Mouse (Mus musculus) spleen, adult 10 weeks (tissue): ENCODE data around the gene E030025P04Rik. TPM values are rescaled to one million over a fixed set of nuclear protein-coding genes. Genes with fewer than 3 reads are reported as not detected.

Source experiments
- polyA plus RNA-seq: library from polyadenylated mRNA; stranded (reverse); fragments of 350-450 nt; fragmentation: Illumina TruSeq; extraction: RNeasy Lipid Tissue Mini Kit (QIAGEN cat#74804); gene quantifications from one replicate; pipeline ENCODE4 v1.2.3, GENCODE M21; 2015; ENCODE audit warnings: low replicate concordance; ENCODE audit not compliant: insufficient read depth

The E030025P04Rik gene
- polyA plus RNA-seq, result not detected

GRCm38 (mm10) chr11:109144236-109144635, at the start of gene E030025P04Rik:
TSS of gene E030025P04Rik (minus strand) at chr11:109144369.

Other genes starting within 250 kb of the E030025P04Rik start
- 4.8 TPM for gene Axin2, start 224.0 kb downstream of the E030025P04Rik start, polyA plus RNA-seq
- 4.8 TPM for gene Rgs9, start 153.8 kb upstream of the E030025P04Rik start, polyA plus RNA-seq
- gene Gna13, start 218.5 kb upstream of the E030025P04Rik start, polyA plus RNA-seq, result 66.9 TPM